Mouse (Mus musculus): Measurements from ENCODE around the gene Plekho2.
A peak's percentile ranks its signal among the peaks of the same experiment; 100 is the strongest.

Plekho2 gene

GRCm38 (mm10) chr9:65532986-65533385 lies 46.9 kb downstream of the Plekho2 start:
- no peak for DNase-seq (ENCODE audit: low spot score in 2 of 2)

DNA sequence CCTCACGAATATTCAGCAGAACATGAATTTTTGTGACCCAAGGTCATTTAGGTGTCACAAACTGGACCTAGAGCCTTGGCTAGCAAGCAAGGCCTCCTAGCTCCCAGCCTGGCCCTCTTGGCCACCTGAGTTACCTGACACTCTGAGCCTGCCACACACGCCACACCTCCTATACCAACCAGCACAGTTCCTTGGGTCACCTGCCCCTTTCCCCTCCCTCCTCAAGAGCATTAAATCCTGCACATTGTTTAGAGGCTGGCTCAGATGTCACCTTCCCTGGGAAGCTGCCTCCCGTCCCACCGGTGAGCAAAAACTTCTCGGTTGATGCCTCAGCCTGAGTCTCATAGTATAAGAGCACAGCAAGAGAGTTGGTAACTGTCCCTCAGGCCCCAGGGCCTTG lies 48.6 kb downstream of the Plekho2 start:
- no peak for DNase-seq (ENCODE audit: low spot score in 2 of 2)

- no peak for DNase-seq (ENCODE audit: low spot score in 2 of 2)
Observed at GRCm38 (mm10) chr9:65529659-65530058, 50.2 kb downstream of the Plekho2 start.

- peak; percentile 39 to 55 for DNase-seq (ENCODE audit: low spot score in 2 of 2)
Observed at GRCm38 (mm10) chr9:65528417-65529038, 51.3 kb downstream of the Plekho2 start.

DNA sequence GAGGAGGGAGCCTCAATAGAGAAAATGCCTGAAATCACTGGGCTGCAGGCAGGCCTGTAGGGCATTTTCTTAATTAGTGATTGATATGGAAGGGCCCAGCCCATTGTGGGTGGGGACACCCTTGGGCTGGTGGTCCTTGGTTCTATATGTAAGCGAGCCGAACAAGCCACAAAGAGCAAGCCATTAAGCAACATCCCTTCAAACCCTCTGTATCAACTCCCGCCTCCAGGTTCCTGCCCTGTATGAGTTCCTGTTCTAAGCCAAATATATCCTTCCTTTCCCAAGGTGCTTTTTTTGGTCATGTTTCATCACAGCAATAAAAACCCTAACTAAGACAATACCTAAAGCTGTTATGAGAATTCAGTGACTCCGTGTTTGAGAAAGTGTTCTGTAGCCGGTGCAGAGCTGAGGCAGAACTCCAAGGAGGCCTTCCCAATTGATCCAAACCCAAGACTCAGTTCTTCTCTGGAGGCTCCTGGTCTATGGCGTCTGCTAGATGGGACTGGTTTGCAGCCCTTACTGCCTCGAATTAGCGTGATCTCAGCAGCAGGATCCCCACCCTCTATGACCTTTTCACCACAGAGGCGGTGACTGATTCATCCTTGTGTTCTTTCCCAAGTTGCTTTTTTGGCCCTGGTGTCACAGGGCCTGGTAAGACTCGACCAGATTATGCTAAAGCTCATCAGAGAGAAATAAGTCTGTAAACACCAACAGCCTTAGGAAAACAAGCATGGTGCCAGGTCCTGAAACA lies 54.2 kb downstream of the Plekho2 start:
- no peak for DNase-seq (ENCODE audit: low spot score in 2 of 2)

GRCm38 (mm10) chr9:65523611-65524364 lies 56.1 kb downstream of the Plekho2 start:
- peak; percentile 66 to 80 for DNase-seq (ENCODE audit: low spot score in 2 of 2)

DNA sequence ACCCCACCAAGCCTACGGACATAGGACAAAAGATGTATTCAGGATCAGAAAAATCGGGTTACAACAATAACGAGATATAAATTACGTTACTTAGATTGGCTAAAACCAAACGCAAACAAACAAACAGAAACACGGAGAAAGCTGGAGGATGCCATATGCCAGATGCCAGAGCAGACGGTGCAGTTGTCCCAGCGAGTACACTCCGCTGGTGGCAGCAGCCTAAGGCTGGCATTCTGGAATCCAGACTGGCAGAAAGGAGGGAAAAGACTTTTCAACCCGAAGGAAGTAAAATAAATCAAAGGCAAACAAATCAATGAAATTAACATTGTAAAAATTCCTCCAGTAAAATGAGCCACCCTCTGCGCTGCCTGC lies 59.3 kb downstream of the Plekho2 start:
- no peak for DNase-seq (ENCODE audit: low spot score in 2 of 2)

- no peak for DNase-seq (ENCODE audit: low spot score in 2 of 2)
Observed at GRCm38 (mm10) chr9:65519807-65520504, 59.9 kb downstream of the Plekho2 start, which contains the start of gene Ankdd1a. TSS of gene Ankdd1a (minus strand) at chr9:65520193.

DNA sequence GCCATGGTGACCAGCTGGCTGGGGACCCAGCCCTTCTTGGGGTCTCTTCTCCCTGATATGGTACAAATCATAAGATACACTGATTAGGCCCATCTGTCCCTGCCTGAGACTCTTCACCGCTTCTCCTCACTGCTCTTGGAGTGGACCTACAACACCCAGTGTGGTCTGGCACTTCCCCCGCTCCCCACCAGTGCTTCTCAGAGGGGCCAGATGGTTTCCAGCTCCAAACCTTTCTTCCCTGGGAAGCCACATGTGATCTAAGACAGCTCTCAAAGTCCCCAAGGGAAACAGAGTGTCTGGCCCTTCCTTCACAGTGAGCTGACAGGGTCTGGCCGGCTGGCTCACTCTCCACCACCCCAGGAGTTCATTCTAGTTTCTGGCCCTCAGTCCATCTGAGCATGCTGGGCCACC lies 65.0 kb downstream of the Plekho2 start:
- DNase-seq (ENCODE audit: low spot score in 2 of 2) = no peak

DNA sequence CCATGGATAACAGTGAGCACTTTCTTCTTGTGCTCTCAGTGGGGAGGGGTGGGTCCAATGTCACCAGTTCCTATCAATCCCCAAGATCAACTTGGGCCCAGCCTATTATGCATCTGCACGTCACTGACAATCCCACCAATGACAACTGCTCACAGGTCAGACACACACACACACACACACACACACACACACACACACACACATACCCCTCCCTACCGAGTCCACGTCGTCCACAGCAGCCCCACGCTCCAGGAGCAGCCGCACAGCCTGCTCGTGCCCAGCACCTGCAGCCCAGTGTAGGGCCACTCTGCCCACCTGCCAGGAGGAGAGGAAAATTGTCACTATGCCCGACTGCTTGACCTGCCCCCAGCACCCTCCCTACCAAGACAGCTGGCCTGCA lies 65.4 kb downstream of the Plekho2 start:
- DNase-seq (ENCODE audit: low spot score in 2 of 2) = no peak

DNA sequence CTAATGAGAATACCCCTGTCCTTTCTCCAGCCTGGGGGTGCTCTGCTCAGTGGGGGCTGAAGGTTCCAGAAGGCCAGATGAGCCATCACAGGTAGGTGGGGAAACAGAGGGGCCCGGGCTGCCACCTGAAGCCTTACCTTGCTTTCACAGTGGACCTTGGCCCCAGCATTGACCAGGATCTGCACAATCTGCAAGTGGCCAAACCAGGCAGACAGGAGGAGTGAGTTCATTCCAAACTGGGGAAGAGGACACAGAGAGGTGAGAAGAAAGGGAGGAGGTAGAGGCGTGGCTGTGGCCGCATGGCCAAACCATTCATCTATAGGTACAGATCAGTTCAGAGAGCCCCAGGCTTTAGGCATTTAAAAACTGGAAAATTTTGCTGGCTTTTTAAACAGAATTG lies 67.3 kb downstream of the Plekho2 start:
- no peak for DNase-seq (ENCODE audit: low spot score in 2 of 2)

DNA sequence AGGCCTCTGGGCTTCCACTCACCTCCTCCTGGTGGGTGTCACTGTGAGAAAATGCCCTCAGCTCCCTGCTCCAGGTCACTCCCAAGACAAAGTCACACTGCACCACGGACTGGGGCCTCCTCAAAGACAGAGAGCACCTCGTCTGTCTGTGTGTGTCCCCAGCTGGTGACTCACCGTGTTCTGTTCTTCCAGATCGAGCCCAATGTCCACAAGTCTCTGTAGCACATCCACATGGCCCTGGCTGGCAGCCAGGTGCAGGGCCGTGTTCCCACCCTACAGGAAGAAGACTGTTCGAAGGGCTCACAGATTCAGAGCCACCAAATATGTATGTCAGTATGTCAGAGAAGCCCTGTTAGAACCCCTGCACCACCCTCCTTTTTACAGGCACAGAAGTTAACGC lies 71.4 kb downstream of the Plekho2 start:
- no peak for DNase-seq (ENCODE audit: low spot score in 2 of 2)

- DNase-seq (ENCODE audit: low spot score in 2 of 2) = no peak
Observed at GRCm38 (mm10) chr9:65502721-65503505, 76.9 kb downstream of the Plekho2 start.
